Mouse (Mus musculus) embryonic fibroblast, embryonic 13.5 days (primary cell): Measurements from ENCODE around the gene Prok2.

Source experiments
- CTCF ChIP-seq: IDR thresholded peaks from 2 replicates; pipeline ENCODE4 v1.5.1; 2011; ENCODE audit warnings: mild to moderate bottlenecking, control low read depth, low read length, moderate library complexity, borderline replicate concordance; ENCODE audit not compliant: insufficient read depth
- POLR2A ChIP-seq: IDR thresholded peaks from 2 replicates; pipeline ENCODE4 v1.6.1; 2011; ENCODE audit warnings: low read depth, mild to moderate bottlenecking, control low read depth, low read length, moderate library complexity

DNA sequence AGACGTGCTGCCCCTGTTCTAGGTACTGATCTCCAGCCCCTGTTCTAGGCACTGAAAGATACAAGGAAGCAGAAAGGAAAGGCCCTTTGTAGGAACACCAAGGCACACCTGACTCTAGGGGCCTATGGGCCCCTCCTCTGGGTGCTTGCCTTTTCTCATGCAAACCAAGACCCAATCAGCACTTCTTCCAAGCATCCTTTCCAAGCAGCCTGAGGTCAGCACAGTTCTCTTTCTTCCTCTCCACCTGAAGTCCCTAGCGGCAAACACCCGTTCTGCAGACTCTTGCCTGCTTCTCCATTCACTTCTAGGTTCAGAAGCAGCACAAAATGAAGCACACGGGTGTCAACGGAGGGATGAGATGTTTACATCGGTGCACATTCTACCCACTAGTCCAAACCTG lies 11.0 kb downstream of the Prok2 start:
- no peak for TF ChIP-seq POLR2A
- TF ChIP-seq CTCF = no peak
